Mouse (Mus musculus): ENCODE measurements around the gene Slc22a23. TPM values are rescaled to one million over a fixed set of nuclear protein-coding genes. Genes with fewer than 3 reads are reported as not detected.

Gene Slc22a23
- total RNA-seq, 2 experiments from 2014 or later: 8.6 to 11.9 TPM

- intact Hi-C loops (cut with DNase I): no loop called here
These were observed 152.4 kb downstream of the Slc22a23 start for GRCm38 (mm10) chr13:34192414-34193191.

DNA sequence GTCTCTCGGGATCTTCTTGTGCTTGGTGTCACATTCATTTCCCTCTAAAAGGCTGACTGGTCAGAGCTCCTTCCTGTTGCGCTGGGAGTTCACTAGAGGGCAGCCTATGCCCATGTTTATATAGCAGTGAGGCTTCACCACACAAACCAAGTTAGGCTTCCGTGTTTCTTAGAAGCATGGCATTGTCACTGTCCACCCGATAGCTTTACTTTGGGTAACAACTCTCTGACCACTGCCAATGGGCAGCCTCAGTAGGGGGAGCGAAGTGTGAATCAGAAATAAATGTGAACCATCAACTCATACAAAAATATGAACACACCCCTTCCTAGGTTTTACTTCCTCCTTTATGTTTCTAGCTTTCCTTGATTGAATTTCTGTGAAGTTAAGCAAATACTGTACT lies 157.4 kb downstream of the Slc22a23 start:
- DNase-seq: peak; percentile 59 to 70
- intact Hi-C loops (cut with DNase I): loop anchor here (1.0 to 5.0 kb wide), 4 partner anchors 449 to 785 kb away; no protein-coding TSS in a partner anchor

More at GRCm38 (mm10) chr13:34192414-34193191, 152.4 kb downstream of the Slc22a23 start:
- peak in 1 of 2 experiments; percentile 13 for DNase-seq

DNA sequence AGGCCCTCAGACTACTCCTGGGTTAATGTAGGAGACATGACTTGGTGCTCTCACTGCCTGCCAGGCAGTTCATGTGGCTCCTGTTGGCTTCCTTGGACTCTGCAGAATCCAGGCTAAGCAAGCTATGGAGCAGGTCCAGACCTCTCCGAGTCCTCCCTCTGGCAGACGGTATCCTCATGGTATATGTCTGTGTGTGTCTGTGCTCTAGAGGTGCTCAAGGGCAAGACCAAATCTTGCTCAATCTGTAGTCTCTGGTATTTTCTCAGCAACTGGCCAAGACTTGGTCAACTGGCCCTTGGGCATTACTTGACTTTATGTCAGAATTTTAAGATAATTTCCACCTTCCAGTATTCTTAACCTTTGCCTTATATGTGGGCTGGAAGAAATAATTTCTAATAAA lies 159.6 kb downstream of the Slc22a23 start:
- intact Hi-C loops (cut with DNase I): loop anchor here (5.0 kb wide), 2 partner anchors 607 to 787 kb away; no protein-coding TSS in a partner anchor

GRCm38 (mm10) chr13:34181624-34182023 lies 163.4 kb downstream of the Slc22a23 start:
- intact Hi-C loops (cut with DNase I): no loop called here

More for the DNA sequence above, 159.6 kb downstream of the Slc22a23 start:
- DNase-seq: no peak

DNA sequence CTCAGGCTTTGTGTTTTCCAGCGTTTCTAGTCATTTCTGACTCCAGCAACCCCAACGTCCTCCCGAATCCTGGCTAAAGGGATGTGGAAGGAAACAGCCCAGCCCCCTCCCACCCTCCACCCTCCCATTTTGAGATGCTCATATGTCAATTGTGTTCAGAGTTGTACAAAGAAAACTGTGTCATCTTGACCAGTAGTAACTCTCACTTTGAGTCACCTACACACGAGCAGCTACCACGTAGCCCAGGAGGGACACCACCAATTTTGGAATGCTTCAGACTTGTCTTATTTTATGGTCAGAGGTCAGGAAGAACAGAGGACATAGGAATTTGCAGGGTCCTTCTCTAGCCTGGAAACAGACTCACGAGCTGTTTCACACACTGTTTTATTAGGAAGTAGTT lies 171.0 kb downstream of the Slc22a23 start:
- DNase-seq: no peak
- intact Hi-C loops (cut with DNase I): no loop called here

More at GRCm38 (mm10) chr13:34181624-34182023, 163.4 kb downstream of the Slc22a23 start:
- no peak for DNase-seq

DNA sequence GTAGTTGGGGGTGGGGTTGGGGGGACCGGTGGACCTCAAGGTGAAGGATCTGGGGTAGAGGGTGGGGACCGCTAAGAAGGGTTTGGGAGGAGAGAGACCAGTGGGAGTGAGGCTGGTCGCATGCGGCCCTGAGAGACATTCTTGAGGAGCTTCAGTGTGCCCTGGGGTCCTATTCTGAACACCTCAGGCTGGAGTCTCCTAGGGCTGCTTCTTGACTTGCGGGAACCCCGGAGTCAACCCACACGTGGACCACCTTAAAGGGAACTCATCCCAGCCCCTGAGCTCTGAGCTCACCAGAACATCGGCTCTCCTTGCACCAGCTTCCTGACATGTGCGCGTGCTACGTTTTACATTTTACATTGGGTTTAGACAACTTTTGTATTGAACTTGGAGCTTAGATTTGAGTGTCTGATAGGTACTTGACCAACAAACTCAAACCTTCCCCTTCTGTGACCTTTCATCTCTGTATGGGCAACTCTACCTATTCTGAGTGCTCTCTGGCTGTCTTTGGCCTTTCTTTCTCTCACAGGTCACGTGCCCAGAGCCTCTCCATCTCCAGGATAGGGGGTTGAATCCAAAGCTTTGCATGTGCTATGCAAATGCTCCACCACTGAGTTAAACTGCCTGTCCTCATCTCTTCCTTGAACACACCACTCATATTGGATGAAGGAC lies 181.5 kb downstream of the Slc22a23 start:
- intact Hi-C loops (cut with DNase I): no loop called here
- DNase-seq: no peak

- DNase-seq: peak; percentile 95 to 97
- intact Hi-C loops (cut with DNase I): no loop called here
These were observed 182.3 kb downstream of the Slc22a23 start, which contains the start of gene Psmg4 for GRCm38 (mm10) chr13:34162491-34163303. Gene Psmg4 (plus strand): TSS chr13:34162964.

GRCm38 (mm10) chr13:34159926-34160325 lies 185.1 kb downstream of the Slc22a23 start:
- intact Hi-C loops (cut with DNase I): loop anchor here (5.0 kb wide), 1 partner anchor 203 kb away; no protein-coding TSS in a partner anchor

DNA sequence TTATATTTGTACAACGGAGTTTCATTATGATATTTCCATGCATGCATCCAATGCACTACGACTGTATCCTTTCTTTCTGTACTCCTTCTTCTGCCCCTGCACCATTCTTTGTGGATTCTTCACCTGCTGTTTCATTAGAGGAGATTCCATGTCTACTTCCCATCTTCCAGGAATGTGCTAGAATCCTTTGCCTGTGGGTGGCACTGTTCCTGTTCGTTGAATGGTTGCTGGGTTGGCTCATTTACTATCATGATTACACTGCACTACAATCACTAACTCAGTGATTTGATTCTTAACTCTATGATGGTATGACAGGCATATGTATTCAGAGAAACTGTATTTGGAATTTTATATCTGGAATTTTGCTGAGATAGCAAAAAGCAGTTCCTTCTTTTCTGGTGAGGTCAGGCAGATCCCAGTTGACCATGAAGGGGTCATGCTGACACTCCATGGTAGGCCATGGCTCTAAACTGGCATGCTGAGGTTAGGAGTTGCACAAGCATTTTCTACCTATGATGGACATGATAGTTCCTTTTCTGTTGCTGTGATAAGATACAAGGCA lies 187.3 kb downstream of the Slc22a23 start:
- no peak for DNase-seq
- intact Hi-C loops (cut with DNase I): loop anchor here (5.0 kb wide), 1 partner anchor 200 kb away; no protein-coding TSS in a partner anchor

More at GRCm38 (mm10) chr13:34159926-34160325, 185.1 kb downstream of the Slc22a23 start:
- no peak for DNase-seq

DNA sequence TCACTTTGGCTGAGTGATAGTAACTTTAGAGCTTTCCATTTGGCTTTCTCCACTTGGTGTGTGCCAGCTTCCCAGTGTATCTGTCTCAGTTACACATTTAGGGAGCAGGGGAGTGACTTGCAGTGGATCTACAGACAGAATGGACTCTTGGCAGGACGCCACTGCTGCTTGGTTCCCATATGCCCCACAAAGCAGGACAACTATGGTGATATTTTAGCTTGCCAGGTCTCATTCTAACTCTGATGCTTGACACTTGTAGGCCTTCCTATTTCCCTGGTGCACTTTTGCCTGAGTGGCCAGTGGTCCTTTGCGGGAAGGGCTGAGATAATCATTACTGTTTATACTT lies 188.2 kb downstream of the Slc22a23 start:
- intact Hi-C loops (cut with DNase I): loop anchor here (5.0 kb wide), 1 partner anchor 200 kb away; no protein-coding TSS in a partner anchor
- no peak for DNase-seq

DNA sequence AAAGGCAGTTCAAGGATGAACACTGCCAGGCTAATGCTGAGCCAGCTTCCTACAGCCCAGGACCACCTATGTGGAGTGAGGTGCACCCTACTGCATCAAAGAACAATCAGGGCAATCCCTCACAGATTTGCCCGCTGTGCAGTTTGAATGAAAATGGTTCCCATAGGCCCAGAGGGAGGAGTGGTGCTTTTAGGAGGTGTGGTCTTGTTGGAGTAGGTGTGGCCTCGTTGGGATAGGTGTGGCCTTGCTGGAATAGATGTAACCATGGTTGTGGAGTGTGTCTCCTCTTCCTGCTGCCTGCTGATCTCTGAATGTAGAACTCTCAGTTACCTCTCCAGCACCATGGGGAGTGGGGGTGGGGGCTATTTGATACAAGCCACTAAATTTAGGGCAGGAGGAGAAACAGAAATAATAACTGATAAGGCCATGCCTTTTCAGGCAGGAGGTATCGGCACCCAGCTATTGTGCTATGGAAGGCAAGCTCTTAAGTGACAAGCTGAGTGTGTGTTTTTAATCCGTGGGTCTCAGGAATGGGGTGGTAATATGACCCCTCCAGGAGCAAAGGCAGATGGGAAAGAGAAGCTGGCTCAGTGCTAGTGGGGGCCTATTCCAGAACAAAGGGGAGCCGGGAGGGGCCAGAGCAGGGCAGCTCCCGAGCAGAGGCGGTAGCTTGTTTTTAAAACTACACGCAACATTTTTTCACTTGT lies 188.7 kb downstream of the Slc22a23 start:
- DNase-seq: no peak
- intact Hi-C loops (cut with DNase I): loop anchor here (5.0 kb wide), 1 partner anchor 199 kb away; no protein-coding TSS in a partner anchor

- intact Hi-C loops (cut with DNase I): loop anchor here (1.0 to 5.0 kb wide), 3 partner anchors 77 to 198 kb away; partner anchors contain the start of gene Tubb2a
- DNase-seq: peak; percentile 71 to 77
These were observed 190.1 kb downstream of the Slc22a23 start for GRCm38 (mm10) chr13:34154931-34155272.

DNA sequence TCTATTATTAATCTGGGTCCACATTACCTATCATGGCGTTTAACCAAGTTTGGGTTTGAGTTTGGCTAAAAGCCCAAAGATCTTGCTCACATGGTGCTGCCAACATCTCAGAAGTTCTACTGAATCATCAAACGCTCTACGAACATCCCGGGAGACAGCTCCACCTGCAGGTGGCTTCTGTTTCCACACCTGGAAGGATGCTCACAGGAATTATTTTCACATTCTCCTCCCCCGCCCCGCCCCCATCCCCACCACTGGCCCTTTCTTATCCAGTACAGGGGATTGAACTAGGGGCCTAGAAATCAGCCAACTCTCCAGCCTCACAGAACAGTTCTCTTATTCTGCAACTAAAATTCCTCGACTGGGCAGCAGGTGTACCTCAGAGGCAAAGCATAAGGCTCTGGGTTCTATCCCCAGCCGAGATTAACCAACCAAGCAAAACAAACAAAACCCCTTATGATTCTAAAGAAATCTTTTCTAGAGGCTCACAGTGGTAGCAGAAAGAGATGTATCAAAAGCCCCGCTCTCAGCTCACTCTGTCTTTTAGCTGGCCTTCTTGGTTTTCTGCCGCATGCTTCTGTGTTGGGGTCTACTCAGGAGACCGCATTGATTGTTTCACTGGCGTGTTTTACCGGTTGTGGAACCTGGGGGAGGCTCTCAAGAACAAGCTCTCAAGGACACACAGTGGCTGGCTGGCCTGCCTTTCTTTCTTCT lies 190.6 kb downstream of the Slc22a23 start:
- intact Hi-C loops (cut with DNase I): loop anchor here (1.0 kb wide), 2 partner anchors 76 to 108 kb away; partner anchors contain the start of gene Tubb2a
- DNase-seq: peak; percentile 75 to 80

- DNase-seq: no peak
- intact Hi-C loops (cut with DNase I): loop anchor here (1.0 kb wide), 2 partner anchors 75 to 107 kb away; partner anchors contain the start of gene Tubb2a
These were observed 191.5 kb downstream of the Slc22a23 start for GRCm38 (mm10) chr13:34153254-34154011.

DNA sequence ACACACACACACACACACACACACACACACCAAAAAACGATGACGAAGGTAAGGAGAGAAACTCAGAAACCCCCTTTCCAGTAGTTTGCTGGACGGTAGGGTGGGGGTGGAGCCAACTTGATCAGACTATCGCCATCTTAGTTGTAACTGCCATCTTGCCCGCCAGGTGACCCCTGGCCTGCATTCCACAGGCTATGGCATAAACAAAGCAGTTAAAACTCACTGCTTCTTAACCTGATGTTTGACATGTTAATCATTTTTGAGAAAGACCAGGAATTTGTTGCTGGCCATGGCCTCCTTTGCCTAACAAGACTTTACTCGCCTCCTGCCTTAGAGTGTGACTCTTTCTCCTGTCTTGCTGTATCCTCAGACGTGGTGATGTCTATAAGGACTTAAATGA lies 192.3 kb downstream of the Slc22a23 start:
- intact Hi-C loops (cut with DNase I): no loop called here
- no peak for DNase-seq

- intact Hi-C loops (cut with DNase I): no loop called here
- no peak for DNase-seq
These were observed 193.6 kb downstream of the Slc22a23 start for GRCm38 (mm10) chr13:34151425-34151824.

GRCm38 (mm10) chr13:34150271-34151027 lies 194.5 kb downstream of the Slc22a23 start:
- intact Hi-C loops (cut with DNase I): no loop called here
- DNase-seq: no peak
